In the genomic region with DNA sequence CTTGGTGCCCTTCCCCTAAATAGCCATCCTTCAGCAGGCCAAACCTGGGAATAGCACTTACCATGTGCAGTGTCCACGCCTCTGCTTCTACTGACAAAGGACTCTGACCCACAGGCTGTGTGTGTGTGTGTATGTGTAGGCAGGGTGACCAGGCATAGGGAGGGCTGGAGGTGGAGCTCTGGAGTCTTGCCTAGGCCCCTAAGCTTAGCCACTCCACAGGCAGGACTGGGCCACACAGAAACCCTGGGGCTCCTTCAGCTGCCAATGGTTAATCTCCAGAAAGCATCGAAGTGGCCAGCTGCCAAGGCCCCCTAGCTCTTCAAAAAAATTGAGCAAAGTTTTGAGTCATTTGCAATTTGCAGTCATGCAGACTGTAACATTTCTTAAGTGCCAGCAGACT, we compare ENCODE assay signal across 8 mouse cellular contexts. TPM values are rescaled to one million over a fixed set of nuclear protein-coding genes. Genes with fewer than 3 reads are reported as not detected.
DNase-seq lines count a peak whose midpoint lies in the region; ATAC-seq and TF ChIP-seq lines count a peak whose summit lies in the region.

No protein-coding gene starts in this region.

- peak; percentile 89 for DNase-seq in heart, adult 11 months
- no peak for DNase-seq in heart, adult 2 months
- peak; percentile 81 for DNase-seq in NIH3T3 (ENCODE audit: low read depth)
- DNase-seq in layer of hippocampus, adult 18-20 months (ENCODE audit: low spot score in 2 of 2): no peak
- DNase-seq in frontal cortex, postnatal 14 days (ENCODE audit: low spot score in 2 of 2): no peak

- H3K36me3 ChIP-seq in heart, adult 2 months (ENCODE audit: control insufficient read depth, insufficient read depth, low read length): no peaks in the 10 kb centered on the region
- no peaks in the 10 kb centered on the region for H3K36me3 ChIP-seq in intestine, postnatal 0 days (ENCODE audit: control insufficient read depth, insufficient read depth)
- no peaks in the 10 kb centered on the region for H3K36me3 ChIP-seq in lung, embryonic 16.5 days (ENCODE audit: control insufficient read depth, insufficient read depth, low read length)

- H3K4me1 ChIP-seq in heart, adult 2 months (ENCODE audit: control insufficient read depth, insufficient read depth, low read length): no peaks in the 10 kb centered on the region
- peaks cover 3% of the 10 kb centered on the region; the same call in 1 of the 2 replicates for H3K4me1 ChIP-seq in intestine, postnatal 0 days (replicated peaks; ENCODE audit: control insufficient read depth, insufficient read depth, low read length)
- peaks cover 58% of the 10 kb centered on the region for H3K4me1 ChIP-seq in lung, embryonic 16.5 days (replicated peaks; ENCODE audit: control insufficient read depth, insufficient read depth, low read length)

- H3K4me3 ChIP-seq in heart, adult 2 months: no peak overlapping the region
- H3K4me3 ChIP-seq in intestine, postnatal 0 days (ENCODE audit: low read depth, low read length): no peak overlapping the region
- H3K4me3 ChIP-seq in lung, embryonic 16.5 days (ENCODE audit: low read length): peak overlapping the region; percentile 17; the same call in 1 of the 2 replicates

- no peak for TF ChIP-seq EP300 in heart, adult 2 months (IDR thresholded peaks at IDR 0.05; ENCODE audit: insufficient read depth, low read depth, low read length)

- ATAC-seq in intestine, postnatal 0 days: peak; percentile 74
- ATAC-seq in lung, embryonic 16.5 days (ENCODE audit: low read depth): peak; percentile 94
- ATAC-seq in megakaryocyte, adult 5-6 weeks (ENCODE audit: poor library complexity, severe bottlenecking): no peak

- H3K27ac ChIP-seq in heart, adult 2 months: no peak overlapping the region
- H3K27ac ChIP-seq in intestine, postnatal 0 days (ENCODE audit: low read depth, low read length): no peak overlapping the region
- H3K27ac ChIP-seq in lung, embryonic 16.5 days (ENCODE audit: low read length): peak overlapping the region; percentile 90

- H3K9ac ChIP-seq in heart, adult 2 months (ENCODE audit: low read depth, low read length): no peak overlapping the region
- H3K9ac ChIP-seq in intestine, postnatal 0 days (ENCODE audit: low read depth, low read length): no peak overlapping the region
- no peak overlapping the region for H3K9ac ChIP-seq in lung, embryonic 16.5 days (ENCODE audit: low read length)

- TF ChIP-seq CTCF in heart, adult 2 months (IDR thresholded peaks at IDR 0.05): no peak
- no peak for TF ChIP-seq CTCF in intestine, postnatal 0 days (IDR thresholded peaks at IDR 0.05; ENCODE audit: low read depth)

- H3K4me2 ChIP-seq in intestine, postnatal 0 days (replicated peaks; ENCODE audit: low read depth): no peak overlapping the region
- H3K4me2 ChIP-seq in lung, embryonic 16.5 days (ENCODE audit: low read depth, low read length): peak overlapping the region; percentile 40

- H3K79me2 ChIP-seq in heart, adult 2 months (replicated peaks; ENCODE audit: control insufficient read depth, insufficient read depth, low read length): no peaks in the 10 kb centered on the region

- H3K27me3 ChIP-seq in heart, adult 2 months (ENCODE audit: control insufficient read depth, insufficient read depth, low read length): no peaks in the 10 kb centered on the region
- H3K27me3 ChIP-seq in intestine, postnatal 0 days (replicated peaks; ENCODE audit: control insufficient read depth, insufficient read depth, low read length): no peaks in the 10 kb centered on the region
- H3K27me3 ChIP-seq in lung, embryonic 16.5 days (ENCODE audit: control insufficient read depth, insufficient read depth, low read depth, low read length): no peaks in the 10 kb centered on the region

- TF ChIP-seq POLR2A in heart, adult 2 months (IDR thresholded peaks at IDR 0.05; ENCODE audit: insufficient read depth, low read depth, low read length): no peak

- no peaks in the 10 kb centered on the region for H3K9me3 ChIP-seq in intestine, postnatal 0 days (ENCODE audit: control insufficient read depth)
- no peaks in the 10 kb centered on the region for H3K9me3 ChIP-seq in lung, embryonic 16.5 days (ENCODE audit: control insufficient read depth, low read length)

- intact Hi-C loops in heart, adult 2 months (cut with DNase I): no loop called here

- WGBS in heart, adult 2 months: 64% methylated on average over 2 of the region's 2 CpGs
- WGBS in intestine, postnatal 0 days: 33% methylated on average over 2 of the region's 2 CpGs
- 11% methylated on average over 2 of the region's 2 CpGs for WGBS in lung, embryonic 16.5 days

RNA-seq across cellular contexts. Expression of a gene that starts 5.5 kb away (rescaled TPM):
- total RNA-seq in heart, adult 2 months (2021): 10 to 100 TPM; 27.1 to 32.4 TPM
- 13.5 and 16.6 TPM in 2 replicates for polyA plus RNA-seq in heart, adult 2 months (2012; rRNA removed)
- 86.9 and 96.2 TPM in 2 replicates for polyA plus RNA-seq in intestine, postnatal 0 days (2015; fragmentation: Nextera tagmentation; extraction: Ambion mirVana)
- 131 and 132 TPM in 2 replicates for polyA plus RNA-seq in lung, embryonic 16.5 days (2015; fragmentation: Nextera tagmentation; extraction: Ambion mirVana)
- total RNA-seq in megakaryocyte, adult 5-6 weeks (2015): 1.8 and 3.5 TPM in 2 replicates
- 2.6 and 3.6 TPM in 2 replicates for total RNA-seq in megakaryocyte, adult 5-6 weeks (2017)
- total RNA-seq in layer of hippocampus, adult 18-20 months (2021): 100 to 1,000 TPM; 173 to 191 TPM

RNA-seq across cellular contexts. Expression of a gene that starts 41.5 kb away (rescaled TPM):
- 10 to 100 TPM; 11.8 to 18.6 TPM for total RNA-seq in heart, adult 2 months (2021)
- 25.7 and 26.4 TPM in 2 replicates for polyA plus RNA-seq in heart, adult 2 months (2012; rRNA removed)
- polyA plus RNA-seq in intestine, postnatal 0 days (2015; fragmentation: Nextera tagmentation; extraction: Ambion mirVana): 30.5 and 33.3 TPM in 2 replicates
- polyA plus RNA-seq in lung, embryonic 16.5 days (2015; fragmentation: Nextera tagmentation; extraction: Ambion mirVana): 104 TPM in 2 replicates
- 60.6 and 66.0 TPM in 2 replicates for total RNA-seq in megakaryocyte, adult 5-6 weeks (2015)
- total RNA-seq in megakaryocyte, adult 5-6 weeks (2017): 72.4 and 76.5 TPM in 2 replicates
- 10 to 100 TPM; 30.5 to 33.7 TPM for total RNA-seq in layer of hippocampus, adult 18-20 months (2021)

Comparison
In these comparisons a context has a peak if more than half of its experiments do, and no peak if none do; other contexts are left out.
1. DNase-seq: peak in heart, adult 11 months (single experiment) and NIH3T3 (single experiment); none in heart, adult 2 months (0 of 2), layer of hippocampus, adult 18-20 months (0 of 2) and frontal cortex, postnatal 14 days (0 of 2).
2. RNA of a gene that starts 5.5 kb away (total RNA-seq): 173 to 191 TPM in layer of hippocampus, adult 18-20 months and 27.1 to 32.4 TPM in heart, adult 2 months; 1.8 to 3.6 TPM in megakaryocyte, adult 5-6 weeks; every median in the first group is over 4 times any median in the second.